Mouse (Mus musculus) pancreas, adult 10 weeks (tissue): Measurements from ENCODE around the gene Phf12. TPM values are rescaled to one million over a fixed set of nuclear protein-coding genes. Genes with fewer than 3 reads are reported as not detected.

ENCODE experiments used
- polyA plus RNA-seq: library from polyadenylated mRNA; stranded (reverse); fragments of 350-450 nt; fragmentation: Illumina TruSeq; extraction: RNeasy Lipid Tissue Mini Kit (QIAGEN cat#74804); gene quantifications from one replicate; pipeline ENCODE4 v1.2.3, GENCODE M21; 2015; ENCODE audit warnings: low read depth, low replicate concordance; ENCODE audit not compliant: insufficient read depth

Gene Phf12
- polyA plus RNA-seq: 18.7 TPM

GRCm38 (mm10) chr11:77982441-77982905 lies at the start of gene Phf12:
Gene Phf12, plus strand, starts transcription at chr11:77982754.

GRCm38 (mm10) chr11:78031947-78032808 lies 49.6 kb downstream of the Phf12 start, which contains the start of gene Dhrs13:
Gene Dhrs13, plus strand, starts transcription at chr11:78032280.

GRCm38 (mm10) chr11:78037831-78038752 lies 55.5 kb downstream of the Phf12 start, which contains the start of gene Flot2:
Gene Flot2, plus strand, starts transcription at chr11:78037931.

Other genes starting within 250 kb of the Phf12 start
- gene Myo18a, start 219.5 kb upstream of the Phf12 start, polyA plus RNA-seq: 20.0 TPM
- not detected for gene Gm10277, start 195.0 kb upstream of the Phf12 start, polyA plus RNA-seq
- 0.81 TPM for gene Pipox, start 88.7 kb upstream of the Phf12 start, polyA plus RNA-seq
- not detected for gene Sez6, start 52.0 kb upstream of the Phf12 start, polyA plus RNA-seq
- gene Dhrs13, start 49.5 kb downstream of the Phf12 start, polyA plus RNA-seq: 2.6 TPM
- 11.2 TPM for gene Flot2, start 55.2 kb downstream of the Phf12 start, polyA plus RNA-seq
- gene Eral1, start 97.6 kb downstream of the Phf12 start, polyA plus RNA-seq: 7.3 TPM
- 3.5 TPM for gene Fam222b, start 111.9 kb downstream of the Phf12 start, polyA plus RNA-seq
- gene Traf4, start 182.8 kb downstream of the Phf12 start, polyA plus RNA-seq: 4.2 TPM
- gene Nek8, start 193.9 kb downstream of the Phf12 start, polyA plus RNA-seq: 2.8 TPM
- 4.9 TPM for gene Tlcd1, start 194.0 kb downstream of the Phf12 start, polyA plus RNA-seq
- gene Rpl23a, start 200.8 kb downstream of the Phf12 start, polyA plus RNA-seq: 699 TPM
- gene Rab34, start 205.7 kb downstream of the Phf12 start, polyA plus RNA-seq: 8.5 TPM
- gene Proca1, start 210.6 kb downstream of the Phf12 start, polyA plus RNA-seq: 2.8 TPM